Mouse (Mus musculus): ENCODE results near the gene Ank3.
A peak's percentile ranks its signal among the peaks of the same experiment; 100 is the strongest.
"Not testable (repeated sequence)": the region's sequence is repeated elsewhere in the genome, so short reads cannot be mapped to it uniquely, and the experiment has no call there.

Ank3 gene

GRCm38 (mm10) chr10:69859848-69860479 lies 461.4 kb downstream of the Ank3 start:
- DNase-seq = no peak

- DNase-seq = no peak
Measured at GRCm38 (mm10) chr10:69862829-69863228, 464.3 kb downstream of the Ank3 start.

GRCm38 (mm10) chr10:69870348-69870747 lies 471.8 kb downstream of the Ank3 start:
- peak; percentile 86 for DNase-seq

- DNase-seq = no peak
Measured at GRCm38 (mm10) chr10:69870947-69871346, 472.4 kb downstream of the Ank3 start.

GRCm38 (mm10) chr10:69872182-69872741 lies 473.7 kb downstream of the Ank3 start:
- DNase-seq = no peak

GRCm38 (mm10) chr10:69872892-69873291 lies 474.3 kb downstream of the Ank3 start:
- no peak for DNase-seq

- DNase-seq = no peak
Measured at GRCm38 (mm10) chr10:69874806-69875205, 476.2 kb downstream of the Ank3 start.

- DNase-seq = no peak
Measured at GRCm38 (mm10) chr10:69883935-69884680, 485.5 kb downstream of the Ank3 start.

GRCm38 (mm10) chr10:69888399-69888798 lies 489.8 kb downstream of the Ank3 start:
- peak; percentile 46 for DNase-seq

GRCm38 (mm10) chr10:69889779-69890178 lies 491.2 kb downstream of the Ank3 start:
- DNase-seq = no peak

GRCm38 (mm10) chr10:69890389-69890985 lies 491.9 kb downstream of the Ank3 start:
- DNase-seq = no peak

GRCm38 (mm10) chr10:69892162-69892561 lies 493.6 kb downstream of the Ank3 start:
- DNase-seq = no peak

- DNase-seq = no peak
Measured at GRCm38 (mm10) chr10:69895606-69896005, 497.0 kb downstream of the Ank3 start.

- DNase-seq = peak; percentile 71
Measured at GRCm38 (mm10) chr10:69897927-69898326, 499.4 kb downstream of the Ank3 start.

GRCm38 (mm10) chr10:69898821-69899220 lies 500.2 kb downstream of the Ank3 start:
- DNase-seq = no peak

GRCm38 (mm10) chr10:69899788-69900187 lies 501.2 kb downstream of the Ank3 start:
- DNase-seq = no peak

GRCm38 (mm10) chr10:69902024-69902423 lies 503.5 kb downstream of the Ank3 start:
- DNase-seq = no peak

- DNase-seq = no peak
Measured at GRCm38 (mm10) chr10:69904321-69904720, 505.7 kb downstream of the Ank3 start.

- no peak for DNase-seq
Measured at GRCm38 (mm10) chr10:69907795-69908764, 509.5 kb downstream of the Ank3 start.

GRCm38 (mm10) chr10:69909856-69910255 lies 511.3 kb downstream of the Ank3 start:
- no peak for DNase-seq

GRCm38 (mm10) chr10:69910304-69910703 lies 511.7 kb downstream of the Ank3 start:
- not testable (repeated sequence) for DNase-seq

GRCm38 (mm10) chr10:69910726-69911125 lies 512.2 kb downstream of the Ank3 start:
- DNase-seq = not testable (repeated sequence)
